Mouse (Mus musculus) ovary, adult 18-20 months (tissue): ENCODE measurements around the gene Bscl2.

Experiments used
- DNase-seq: peaks from one replicate; pipeline ENCODE4 v3.0.0; 2022; ENCODE audit warnings: low spot score, mixed read lengths

The Bscl2 gene

GRCm38 (mm10) chr19:8837251-8837791, at the start of gene Bscl2:
TSS of gene Bscl2 (plus strand) at chr19:8837467.
- DNase-seq = peak; percentile 70

- no peak for DNase-seq
Observed at GRCm38 (mm10) chr19:8788521-8788920, 48.7 kb upstream of the Bscl2 start.

- no peak for DNase-seq
Observed at GRCm38 (mm10) chr19:8789171-8789570, 48.1 kb upstream of the Bscl2 start.

- DNase-seq = no peak
Observed at GRCm38 (mm10) chr19:8790171-8790570, 47.1 kb upstream of the Bscl2 start.

- DNase-seq = peak; percentile 86
Observed at GRCm38 (mm10) chr19:8798264-8798946, 38.9 kb upstream of the Bscl2 start, which contains the start of gene Polr2g. TSS of gene Polr2g (minus strand) at chr19:8798577.

GRCm38 (mm10) chr19:8798947-8799315, 38.3 kb upstream of the Bscl2 start:
- no peak for DNase-seq

GRCm38 (mm10) chr19:8802130-8802821, 35.0 kb upstream of the Bscl2 start, which contains the start of gene Zbtb3:
TSS of gene Zbtb3 (plus strand) at chr19:8802555.
- peak; percentile 96 for DNase-seq

- DNase-seq = no peak
Observed at GRCm38 (mm10) chr19:8803204-8803780, 34.0 kb upstream of the Bscl2 start.

- no peak for DNase-seq
Observed at GRCm38 (mm10) chr19:8803879-8804660, 33.2 kb upstream of the Bscl2 start.

- DNase-seq = no peak
Observed at GRCm38 (mm10) chr19:8806810-8807209, 30.5 kb upstream of the Bscl2 start.

GRCm38 (mm10) chr19:8815812-8816211, 21.5 kb upstream of the Bscl2 start:
- DNase-seq = no peak

GRCm38 (mm10) chr19:8817001-8817400, 20.3 kb upstream of the Bscl2 start:
- DNase-seq = no peak

GRCm38 (mm10) chr19:8818301-8818798, 18.9 kb upstream of the Bscl2 start:
- DNase-seq = no peak

- peak; percentile 97 for DNase-seq
Observed at GRCm38 (mm10) chr19:8818801-8819595, 18.3 kb upstream of the Bscl2 start, which contains the start of gene Ttc9c. TSS of gene Ttc9c (minus strand) at chr19:8819333.

- peak; percentile 98 for DNase-seq
Observed at GRCm38 (mm10) chr19:8819596-8820423, 17.5 kb upstream of the Bscl2 start, which contains the start of gene Hnrnpul2. TSS of gene Hnrnpul2 (plus strand) at chr19:8820010.

GRCm38 (mm10) chr19:8820424-8820956, 16.8 kb upstream of the Bscl2 start:
- no peak for DNase-seq

- DNase-seq = no peak
Observed at GRCm38 (mm10) chr19:8821146-8821545, 16.1 kb upstream of the Bscl2 start.

- no peak for DNase-seq
Observed at GRCm38 (mm10) chr19:8822696-8823095, 14.6 kb upstream of the Bscl2 start.

- no peak for DNase-seq
Observed at GRCm38 (mm10) chr19:8829660-8830059, 7.6 kb upstream of the Bscl2 start, which contains the start of gene AC129217.1. TSS of gene AC129217.1 (plus strand) at chr19:8829773.

GRCm38 (mm10) chr19:8830664-8831063, 6.6 kb upstream of the Bscl2 start:
- DNase-seq = no peak
